Mouse (Mus musculus) testis, adult 2 months (tissue): ENCODE results near the gene Chfr.

Source experiments
- CTCF ChIP-seq: fragments of 200-500 bp; IDR thresholded peaks from 2 replicates; pipeline ENCODE4 v1.5.1; 2012; ENCODE audit warnings: low read depth, mild to moderate bottlenecking, inconsistent platforms, low read length, moderate library complexity; ENCODE audit not compliant: control insufficient read depth, insufficient read depth, insufficient replicate concordance
- POLR2A ChIP-seq: fragments of 200-500 bp; IDR thresholded peaks from 2 replicates; pipeline ENCODE4 v1.6.1; 2012; ENCODE audit warnings: low read depth, mild to moderate bottlenecking, inconsistent platforms, low read length, moderate library complexity; ENCODE audit not compliant: control insufficient read depth

DNA sequence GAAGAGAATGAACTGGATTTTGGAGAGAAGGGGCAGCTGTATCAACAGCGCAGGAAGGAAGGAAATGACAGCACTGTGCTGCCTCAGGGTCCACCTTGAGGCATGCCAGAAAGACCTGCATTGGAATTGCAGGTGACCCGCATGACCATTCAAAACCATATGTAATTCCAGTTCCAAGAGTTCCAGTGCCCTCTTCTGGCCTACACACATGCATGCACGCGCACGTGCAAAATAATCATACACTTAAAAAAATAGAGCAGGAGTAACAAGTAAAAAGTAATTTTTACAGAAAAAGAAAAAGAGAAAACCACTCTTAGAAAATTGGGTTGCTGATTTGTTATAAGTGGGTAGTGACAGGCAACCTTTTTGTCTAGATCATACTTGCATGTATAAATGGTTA lies 7.4 kb downstream of the Chfr start:
- TF ChIP-seq CTCF (no peak), POLR2A (no peak)
